Mouse (Mus musculus): ENCODE data around the gene Sgk1. TPM values are rescaled to one million over a fixed set of nuclear protein-coding genes. Genes with fewer than 3 reads are reported as not detected.

Gene Sgk1
- polyA plus RNA-seq, 1 experiment from 2014 or later, result 32.6 TPM

GRCm38 (mm10) chr10:21918016-21918749 lies 36.2 kb downstream of the Sgk1 start:
- no peak overlapping the region for H3K4me2 ChIP-seq (ENCODE audit: low read depth, low read length)
- ATAC-seq (ENCODE audit: low read depth), result no peak
- H3K36me3 ChIP-seq (ENCODE audit: control insufficient read depth, insufficient read depth, low read length), result no peaks in the 10 kb centered on the region
- H3K4me3 ChIP-seq (ENCODE audit: low read depth, low read length), result no peak overlapping the region
- no peak overlapping the region for H3K9ac ChIP-seq (replicated peaks; ENCODE audit: low read depth, low read length)
- no peak overlapping the region for H3K27ac ChIP-seq (ENCODE audit: low read depth, low read length)
- H3K4me1 ChIP-seq (ENCODE audit: control insufficient read depth, insufficient read depth, low read length), result peaks cover 10% of the 10 kb centered on the region
- H3K27me3 ChIP-seq (ENCODE audit: control insufficient read depth, insufficient read depth, low read length), result no peaks in the 10 kb centered on the region
- H3K9me3 ChIP-seq (ENCODE audit: control insufficient read depth, low read length), result no peaks in the 10 kb centered on the region
- 87% methylated on average over 6 of the region's 6 CpGs for WGBS

DNA sequence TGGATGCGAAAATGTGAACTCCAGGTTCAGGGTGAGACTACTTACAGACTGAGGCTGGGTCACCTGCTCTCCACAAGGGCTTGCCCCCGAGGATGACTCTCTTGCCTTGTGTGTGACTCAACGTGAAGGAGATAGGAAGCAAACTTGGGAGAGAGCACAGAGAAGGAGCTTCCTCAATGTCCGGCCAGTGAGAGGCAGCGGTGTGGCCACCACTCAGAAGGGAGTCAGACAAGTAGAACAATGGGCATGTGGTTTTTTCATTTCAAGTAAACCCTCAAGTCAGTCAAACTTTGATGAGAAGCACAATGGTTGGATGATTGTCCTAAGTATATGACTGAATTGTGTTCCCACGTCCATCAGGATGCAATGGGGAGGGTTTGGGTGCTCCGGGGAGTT lies 36.8 kb downstream of the Sgk1 start:
- Histone ChIP-seq H3K9me3 (ENCODE audit: control insufficient read depth, low read length) (no peaks in the 10 kb centered on the region), H3K27ac (ENCODE audit: low read depth, low read length) (no peak overlapping the region), H3K4me1 (ENCODE audit: control insufficient read depth, insufficient read depth, low read length) (peaks cover 12% of the 10 kb centered on the region), H3K36me3 (ENCODE audit: control insufficient read depth, insufficient read depth, low read length) (no peaks in the 10 kb centered on the region), H3K9ac (replicated peaks; ENCODE audit: low read depth, low read length) (no peak overlapping the region), H3K4me2 (ENCODE audit: low read depth, low read length) (no peak overlapping the region), H3K4me3 (ENCODE audit: low read depth, low read length) (no peak overlapping the region), H3K27me3 (ENCODE audit: control insufficient read depth, insufficient read depth, low read length) (no peaks in the 10 kb centered on the region)
- ATAC-seq (ENCODE audit: low read depth), result no peak
- WGBS, result 91% methylated on average over 7 of the region's 7 CpGs

- H3K4me1 ChIP-seq (ENCODE audit: control insufficient read depth, insufficient read depth, low read length), result peaks cover 17% of the 10 kb centered on the region
- no peaks in the 10 kb centered on the region for H3K36me3 ChIP-seq (ENCODE audit: control insufficient read depth, insufficient read depth, low read length)
- 63% methylated on average over 2 of the region's 2 CpGs for WGBS
- H3K4me3 ChIP-seq (ENCODE audit: low read depth, low read length), result no peak overlapping the region
- no peaks in the 10 kb centered on the region for H3K9me3 ChIP-seq (ENCODE audit: control insufficient read depth, low read length)
- H3K27me3 ChIP-seq (ENCODE audit: control insufficient read depth, insufficient read depth, low read length), result no peaks in the 10 kb centered on the region
- no peak for ATAC-seq (ENCODE audit: low read depth)
- H3K4me2 ChIP-seq (ENCODE audit: low read depth, low read length), result no peak overlapping the region
- H3K27ac ChIP-seq (ENCODE audit: low read depth, low read length), result no peak overlapping the region
- H3K9ac ChIP-seq (replicated peaks; ENCODE audit: low read depth, low read length), result no peak overlapping the region
Observed at GRCm38 (mm10) chr10:21920611-21921010, 38.6 kb downstream of the Sgk1 start.

DNA sequence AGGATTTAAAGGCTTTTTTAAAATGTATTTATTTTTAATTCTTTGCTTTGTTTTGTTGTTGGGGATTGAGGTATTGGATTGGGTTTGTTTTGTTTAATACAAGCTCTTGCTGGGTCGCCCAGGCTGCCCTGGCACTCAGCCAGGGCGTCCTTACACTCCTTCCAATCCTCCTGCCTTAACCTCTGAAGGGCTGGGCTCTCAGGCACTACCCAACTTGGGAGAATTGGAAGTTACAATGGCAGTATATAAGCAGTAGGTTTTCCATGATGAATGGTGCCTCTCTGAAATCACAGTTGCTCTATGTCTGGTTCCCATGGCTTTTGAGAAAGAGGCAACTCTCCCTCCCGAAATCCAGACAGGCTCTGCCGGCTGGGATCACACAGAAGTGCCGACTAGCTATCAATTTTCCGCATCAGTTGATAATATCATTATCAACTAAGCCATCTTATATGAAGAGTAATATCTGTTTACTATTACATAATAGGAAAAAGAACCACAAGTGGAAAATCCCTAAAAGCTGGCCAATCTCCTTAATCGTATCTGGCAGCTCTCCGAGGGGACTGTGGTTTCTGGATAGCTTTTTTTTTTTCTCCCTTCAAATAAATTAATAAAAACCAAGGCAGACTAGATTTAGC lies 40.8 kb downstream of the Sgk1 start:
- Histone ChIP-seq H3K36me3 (ENCODE audit: control insufficient read depth, insufficient read depth, low read length) (no peaks in the 10 kb centered on the region), H3K27me3 (ENCODE audit: control insufficient read depth, insufficient read depth, low read length) (no peaks in the 10 kb centered on the region), H3K4me2 (ENCODE audit: low read depth, low read length) (peak overlapping the region; percentile 26; the same call in 1 of the 2 replicates), H3K27ac (ENCODE audit: low read depth, low read length) (peak overlapping the region; percentile 76), H3K4me3 (ENCODE audit: low read depth, low read length) (no peak overlapping the region), H3K9me3 (ENCODE audit: control insufficient read depth, low read length) (no peaks in the 10 kb centered on the region), H3K9ac (replicated peaks; ENCODE audit: low read depth, low read length) (no peak overlapping the region), H3K4me1 (ENCODE audit: control insufficient read depth, insufficient read depth, low read length) (peaks cover 17% of the 10 kb centered on the region)
- ATAC-seq (ENCODE audit: low read depth), result 0 out of 2 replicates have a peak, but pooled peaks have one; percentile 25
- WGBS, result 41% methylated on average over 8 of the region's 8 CpGs

GRCm38 (mm10) chr10:21923495-21923952 lies 41.5 kb downstream of the Sgk1 start:
- peak; percentile 87 for ATAC-seq (ENCODE audit: low read depth)
- Histone ChIP-seq H3K27ac (ENCODE audit: low read depth, low read length) (peak overlapping the region; percentile 76), H3K9me3 (ENCODE audit: control insufficient read depth, low read length) (no peaks in the 10 kb centered on the region), H3K4me3 (ENCODE audit: low read depth, low read length) (peak overlapping the region; percentile 4; the same call in 1 of the 2 replicates), H3K9ac (replicated peaks; ENCODE audit: low read depth, low read length) (no peak overlapping the region), H3K4me1 (ENCODE audit: control insufficient read depth, insufficient read depth, low read length) (peaks cover 17% of the 10 kb centered on the region), H3K36me3 (ENCODE audit: control insufficient read depth, insufficient read depth, low read length) (no peaks in the 10 kb centered on the region), H3K4me2 (ENCODE audit: low read depth, low read length) (peak overlapping the region; percentile 26; the same call in 1 of the 2 replicates), H3K27me3 (ENCODE audit: control insufficient read depth, insufficient read depth, low read length) (no peaks in the 10 kb centered on the region)
- 2% methylated on average over 9 of the region's 9 CpGs for WGBS

GRCm38 (mm10) chr10:21924051-21924720 lies 42.2 kb downstream of the Sgk1 start:
- H3K4me2 ChIP-seq (ENCODE audit: low read depth, low read length), result peak overlapping the region; percentile 26; the same call in 1 of the 2 replicates
- peak overlapping the region; percentile 76 for H3K27ac ChIP-seq (ENCODE audit: low read depth, low read length)
- ATAC-seq (ENCODE audit: low read depth), result peak; percentile 39; the same call in 1 of the 2 replicates
- H3K4me1 ChIP-seq (ENCODE audit: control insufficient read depth, insufficient read depth, low read length), result peaks cover 17% of the 10 kb centered on the region
- H3K27me3 ChIP-seq (ENCODE audit: control insufficient read depth, insufficient read depth, low read length), result no peaks in the 10 kb centered on the region
- H3K4me3 ChIP-seq (ENCODE audit: low read depth, low read length), result no peak overlapping the region
- no peaks in the 10 kb centered on the region for H3K9me3 ChIP-seq (ENCODE audit: control insufficient read depth, low read length)
- WGBS, result 55% methylated on average over 16 of the region's 16 CpGs
- no peak overlapping the region for H3K9ac ChIP-seq (replicated peaks; ENCODE audit: low read depth, low read length)
- H3K36me3 ChIP-seq (ENCODE audit: control insufficient read depth, insufficient read depth, low read length), result no peaks in the 10 kb centered on the region

- Histone ChIP-seq H3K27ac (ENCODE audit: low read depth, low read length) (no peak overlapping the region), H3K4me2 (ENCODE audit: low read depth, low read length) (no peak overlapping the region), H3K4me1 (ENCODE audit: control insufficient read depth, insufficient read depth, low read length) (peaks cover 17% of the 10 kb centered on the region), H3K27me3 (ENCODE audit: control insufficient read depth, insufficient read depth, low read length) (no peaks in the 10 kb centered on the region), H3K9ac (replicated peaks; ENCODE audit: low read depth, low read length) (no peak overlapping the region), H3K36me3 (ENCODE audit: control insufficient read depth, insufficient read depth, low read length) (no peaks in the 10 kb centered on the region), H3K4me3 (ENCODE audit: low read depth, low read length) (no peak overlapping the region), H3K9me3 (ENCODE audit: control insufficient read depth, low read length) (no peaks in the 10 kb centered on the region)
- 88% methylated on average over 5 of the region's 5 CpGs for WGBS
- ATAC-seq (ENCODE audit: low read depth), result no peak
Observed at GRCm38 (mm10) chr10:21926941-21927340, 45.0 kb downstream of the Sgk1 start.

DNA sequence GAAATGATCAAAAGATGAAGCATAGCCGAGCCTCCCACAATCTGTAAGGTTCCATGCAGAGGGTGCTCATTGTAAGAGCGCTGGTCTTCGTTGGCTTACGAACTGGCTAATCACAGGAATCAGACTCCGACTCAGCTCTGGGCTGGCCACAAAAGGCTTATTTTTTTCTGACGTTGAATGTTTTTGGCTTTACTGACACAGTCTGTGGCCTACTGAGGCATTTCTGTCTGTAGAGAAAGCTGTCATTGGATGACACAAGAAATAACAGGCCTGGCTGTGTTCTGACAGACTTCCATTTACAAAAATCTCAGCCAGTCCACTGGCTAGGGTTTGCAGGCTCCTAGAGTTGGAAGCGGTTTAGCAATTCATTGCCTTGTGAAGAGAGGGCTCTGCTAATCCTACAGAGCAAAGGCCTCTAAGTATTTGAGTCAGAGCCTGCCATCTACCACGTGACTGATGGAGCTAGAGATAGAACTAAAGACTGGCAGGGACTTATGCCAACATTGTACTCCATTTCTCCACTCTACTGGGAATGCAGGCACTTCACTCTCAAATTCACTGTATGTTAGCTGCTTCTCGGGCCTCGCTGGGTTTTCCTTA lies 48.9 kb downstream of the Sgk1 start:
- Histone ChIP-seq H3K4me2 (ENCODE audit: low read depth, low read length) (no peak overlapping the region), H3K27ac (ENCODE audit: low read depth, low read length) (no peak overlapping the region), H3K4me1 (ENCODE audit: control insufficient read depth, insufficient read depth, low read length) (no peaks in the 10 kb centered on the region), H3K27me3 (ENCODE audit: control insufficient read depth, insufficient read depth, low read length) (no peaks in the 10 kb centered on the region), H3K36me3 (ENCODE audit: control insufficient read depth, insufficient read depth, low read length) (no peaks in the 10 kb centered on the region), H3K4me3 (ENCODE audit: low read depth, low read length) (no peak overlapping the region), H3K9me3 (ENCODE audit: control insufficient read depth, low read length) (no peaks in the 10 kb centered on the region), H3K9ac (replicated peaks; ENCODE audit: low read depth, low read length) (no peak overlapping the region)
- no peak for ATAC-seq (ENCODE audit: low read depth)
- 83% methylated on average over 10 of the region's 10 CpGs for WGBS
